Mouse (Mus musculus): ENCODE data around the gene Mphosph9. TPM values are rescaled to one million over a fixed set of nuclear protein-coding genes. Genes with fewer than 3 reads are reported as not detected.

Gene Mphosph9
- total and polyA plus RNA-seq, 3 experiments = 10.4 to 60.8 (median 10.9) TPM

DNA sequence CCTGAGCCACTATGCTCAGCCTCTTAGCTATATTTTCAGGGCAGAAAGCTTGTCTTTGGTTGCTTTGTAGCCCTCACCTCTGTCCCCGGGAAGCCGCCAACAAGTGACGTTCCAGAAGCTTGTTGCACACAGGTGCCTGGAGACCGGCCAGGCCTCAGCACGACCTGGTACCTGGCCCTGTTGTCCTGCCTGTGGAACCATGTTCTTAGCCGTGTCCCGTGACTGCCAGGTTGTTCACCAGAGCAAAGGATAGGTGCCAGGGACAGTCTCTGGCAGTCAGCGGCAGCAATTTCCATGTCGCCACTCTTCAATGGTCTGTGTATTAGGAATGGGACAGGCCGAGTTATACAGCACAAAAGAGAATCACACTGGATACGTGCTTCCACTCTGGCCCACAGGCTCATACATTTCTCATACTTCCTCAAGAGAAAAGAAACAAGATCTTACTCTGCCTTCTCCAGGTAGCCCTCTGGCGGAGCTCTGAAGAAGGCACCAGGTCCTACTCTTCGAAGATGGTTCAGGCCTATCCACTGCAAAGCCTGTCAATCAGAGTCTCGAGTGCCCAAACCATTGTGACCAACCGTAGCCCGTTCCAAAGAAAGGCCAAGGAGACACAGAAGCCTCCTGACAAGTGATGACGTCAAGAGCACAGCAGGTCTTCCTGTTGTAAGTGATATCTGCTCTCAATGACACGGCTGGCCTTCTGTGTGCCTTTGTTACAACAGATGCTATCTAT is 117.3 kb downstream of the Mphosph9 start:
- H3K36me3 ChIP-seq (ENCODE audit: control insufficient read depth in 1 of 2, insufficient read depth in 2 of 2, low read length in 2 of 2) = no peaks in the 10 kb centered on the region
- no peaks in the 10 kb centered on the region for H3K79me2 ChIP-seq (ENCODE audit: control insufficient read depth, insufficient read depth, low read length, poor library complexity)
- H3K4me3 ChIP-seq (ENCODE audit: control insufficient read depth in 1 of 2, insufficient read depth in 1 of 2, low read depth in 2 of 2, low read length in 2 of 2) = no peak overlapping the region
- DNase-seq (ENCODE audit: low read depth, low spot score) = no peak
- no peak overlapping the region for H3K27ac ChIP-seq (ENCODE audit: control insufficient read depth, low read depth, low read length)
- TF ChIP-seq MAX (IDR thresholded peaks at IDR 0.05; ENCODE audit: low read length) = no peak
- no peak for TF ChIP-seq ELF1 (IDR thresholded peaks at IDR 0.05; ENCODE audit: low read depth, low read length)
- no peak for TF ChIP-seq ZKSCAN1 (IDR thresholded peaks at IDR 0.05; ENCODE audit: low read depth, low read length)
- no peak for TF ChIP-seq NELFE (IDR thresholded peaks at IDR 0.05; ENCODE audit: low read depth, low read length)
- no peak for TF ChIP-seq TCF12 (IDR thresholded peaks at IDR 0.05; ENCODE audit: low read depth, low read length)
- TF ChIP-seq POLR2A (IDR thresholded peaks at IDR 0.05; ENCODE audit: control insufficient read depth in 1 of 2, insufficient read depth in 1 of 2, low read depth in 1 of 2, low read length in 2 of 2, poor library complexity in 1 of 2) = no peak
- no peak for TF ChIP-seq MEF2A (IDR thresholded peaks at IDR 0.05; ENCODE audit: extremely low read depth, insufficient replicate concordance, low read depth, low read length, poor library complexity, severe bottlenecking)
- no peak for TF ChIP-seq MAFK (IDR thresholded peaks at IDR 0.05; ENCODE audit: borderline replicate concordance, low read depth, low read length)
- TF ChIP-seq BHLHE40 (IDR thresholded peaks at IDR 0.05; ENCODE audit: borderline replicate concordance, low read depth, low read length) = no peak
- TF ChIP-seq E2F4 (IDR thresholded peaks at IDR 0.05; ENCODE audit: borderline replicate concordance, low read depth, low read length) = no peak
- TF ChIP-seq JUND (IDR thresholded peaks at IDR 0.05; ENCODE audit: low read depth, low read length) = no peak
- H3K9me3 ChIP-seq (replicated peaks; ENCODE audit: insufficient read depth, low read length) = no peaks in the 10 kb centered on the region
- H3K4me1 ChIP-seq (ENCODE audit: control insufficient read depth in 1 of 2, insufficient read depth in 2 of 2, low read length in 2 of 2) = no peaks in the 10 kb centered on the region
- H3K9ac ChIP-seq (ENCODE audit: control insufficient read depth, low read depth, low read length, poor library complexity, severe bottlenecking) = no peak overlapping the region
- no peaks in the 10 kb centered on the region for H3K27me3 ChIP-seq (ENCODE audit: control insufficient read depth in 1 of 2, insufficient read depth in 2 of 2, low read length in 2 of 2)

- peak; percentile 46 for DNase-seq (ENCODE audit: low read depth, low spot score)
- H3K4me1 ChIP-seq (ENCODE audit: control insufficient read depth in 1 of 2, insufficient read depth in 2 of 2, low read length in 2 of 2) = peaks cover 1 to 4% of the 10 kb centered on the region in 2 experiments; a peak in 2 of 4 replicates
- H3K36me3 ChIP-seq (ENCODE audit: control insufficient read depth in 1 of 2, insufficient read depth in 2 of 2, low read length in 2 of 2) = no peaks in the 10 kb centered on the region
- H3K4me3 ChIP-seq (ENCODE audit: control insufficient read depth in 1 of 2, insufficient read depth in 1 of 2, low read depth in 2 of 2, low read length in 2 of 2) = no peak overlapping the region
- H3K27me3 ChIP-seq (ENCODE audit: control insufficient read depth in 1 of 2, insufficient read depth in 2 of 2, low read length in 2 of 2) = no peaks in the 10 kb centered on the region
- H3K79me2 ChIP-seq (ENCODE audit: control insufficient read depth, insufficient read depth, low read length, poor library complexity) = no peaks in the 10 kb centered on the region
- no peak overlapping the region for H3K9ac ChIP-seq (ENCODE audit: control insufficient read depth, low read depth, low read length, poor library complexity, severe bottlenecking)
- TF ChIP-seq CHD2 (IDR thresholded peaks at IDR 0.05; ENCODE audit: low read length) = no peak
- no peak for TF ChIP-seq TCF12 (IDR thresholded peaks at IDR 0.05; ENCODE audit: low read depth, low read length)
- no peak for TF ChIP-seq BHLHE40 (IDR thresholded peaks at IDR 0.05; ENCODE audit: borderline replicate concordance, low read depth, low read length)
- no peak for TF ChIP-seq MYC (IDR thresholded peaks at IDR 0.05; ENCODE audit: low read depth, low read length)
- TF ChIP-seq ZMIZ1 (IDR thresholded peaks at IDR 0.05; ENCODE audit: low read depth, low read length) = no peak
- 0 out of 2 replicates have a peak, but pooled peaks have one; percentile 3 for TF ChIP-seq GATA1 (IDR thresholded peaks at IDR 0.05; ENCODE audit: low read depth, low read length)
- no peak for TF ChIP-seq EP300 (IDR thresholded peaks at IDR 0.05; ENCODE audit: low read depth in 1 of 2, low read length in 2 of 2)
- no peak for TF ChIP-seq POLR2A (IDR thresholded peaks at IDR 0.05; ENCODE audit: control insufficient read depth in 1 of 2, insufficient read depth in 1 of 2, low read depth in 1 of 2, low read length in 2 of 2, poor library complexity in 1 of 2)
- no peak for TF ChIP-seq MYB (IDR thresholded peaks at IDR 0.05; ENCODE audit: low read depth, low read length)
- TF ChIP-seq TAL1 (IDR thresholded peaks at IDR 0.05; ENCODE audit: low read length) = 0 out of 2 replicates have a peak, but pooled peaks have one; percentile 15
- no peak for TF ChIP-seq UBTF (IDR thresholded peaks at IDR 0.05; ENCODE audit: borderline replicate concordance, insufficient read depth, low read depth, low read length)
- no peak for TF ChIP-seq POLR2AphosphoS5 (IDR thresholded peaks at IDR 0.05; ENCODE audit: borderline replicate concordance, low read depth, low read length)
- no peak for TF ChIP-seq E2F4 (IDR thresholded peaks at IDR 0.05; ENCODE audit: borderline replicate concordance, low read depth, low read length)
- H3K9me3 ChIP-seq (replicated peaks; ENCODE audit: insufficient read depth, low read length) = no peaks in the 10 kb centered on the region
- H3K27ac ChIP-seq (ENCODE audit: control insufficient read depth, low read depth, low read length) = peak overlapping the region; percentile 19
Measured at GRCm38 (mm10) chr5:124209850-124210249, 117.9 kb downstream of the Mphosph9 start.

All from MEL (cell line).